Mouse (Mus musculus) midbrain, embryonic 11.5 days (tissue): Measurements from ENCODE around the gene 1700067K01Rik. TPM values are rescaled to one million over a fixed set of nuclear protein-coding genes. Genes with fewer than 3 reads are reported as not detected.

Source experiments
- ATAC-seq: fragments of 200-750 bp; cut with Nextera tagmentation; 2 replicates; pipeline ENCODE4 v1.8.0; 2017; ENCODE audit warnings: moderate TSS enrichment, moderate library complexity; ENCODE audit not compliant: low FRiP score
- DNase-seq: peaks from one replicate; pipeline ENCODE4 v3.0.0; 2015; ENCODE audit warnings: low spot score; ENCODE audit errors: missing footprints
- H3K27ac ChIP-seq: fragments of 300-500 bp; sonication (generic); 2 replicates; pipeline ENCODE4 v1.5.1; 2014; ENCODE audit warnings: low read depth, low read length
- H3K27me3 ChIP-seq: fragments of 300-500 bp; sonication (generic); 2 replicates; pipeline ENCODE4 v1.6.1; 2014; ENCODE audit warnings: mild to moderate bottlenecking, low read length, moderate library complexity, mixed read lengths; ENCODE audit not compliant: control insufficient read depth, insufficient read depth
- H3K36me3 ChIP-seq: fragments of 300-500 bp; sonication (generic); 2 replicates; pipeline ENCODE4 v1.6.1; 2014; ENCODE audit warnings: mild to moderate bottlenecking, low read length, moderate library complexity, mixed read lengths; ENCODE audit not compliant: control insufficient read depth, insufficient read depth
- H3K4me1 ChIP-seq: fragments of 300-500 bp; sonication (generic); 2 replicates; pipeline ENCODE4 v1.6.1; 2014; ENCODE audit warnings: low read length; ENCODE audit not compliant: control insufficient read depth, insufficient read depth
- H3K4me2 ChIP-seq: fragments of 300-500 bp; sonication (generic); 2 replicates; pipeline ENCODE4 v1.6.1; 2014; ENCODE audit warnings: mild to moderate bottlenecking, moderate library complexity
- H3K4me3 ChIP-seq: fragments of 300-500 bp; sonication (generic); 2 replicates; pipeline ENCODE4 v1.5.1; 2014; ENCODE audit warnings: low read depth, low read length
- H3K9ac ChIP-seq: fragments of 300-500 bp; sonication (generic); 2 replicates; pipeline ENCODE4 v1.6.1; 2014; ENCODE audit warnings: low read length
- H3K9me3 ChIP-seq: fragments of 300-500 bp; sonication (generic); 2 replicates; pipeline ENCODE4 v1.6.1; 2016; ENCODE audit warnings: low read length; ENCODE audit not compliant: control insufficient read depth
- WGBS: fragments of 180-500 bp; shearing (Covaris S2); extraction: QIAGEN DNeasy Blood & Tissue Kit; methylation state at CpG from one replicate; pipeline ENCODE4 v1.1.7; 2014; 5-methylcytosine and 5-hydroxymethylcytosine counted together
- polyA plus RNA-seq: library from polyadenylated mRNA; unstranded; fragments of >200 nt; fragmentation: Nextera tagmentation; extraction: Ambion mirVana; gene quantifications from 2 replicates; pipeline ENCODE4 v1.2.1, GENCODE M21; 2014

Gene 1700067K01Rik
- polyA plus RNA-seq, 1 experiment from 2014 or later, result 0.56 TPM

DNA sequence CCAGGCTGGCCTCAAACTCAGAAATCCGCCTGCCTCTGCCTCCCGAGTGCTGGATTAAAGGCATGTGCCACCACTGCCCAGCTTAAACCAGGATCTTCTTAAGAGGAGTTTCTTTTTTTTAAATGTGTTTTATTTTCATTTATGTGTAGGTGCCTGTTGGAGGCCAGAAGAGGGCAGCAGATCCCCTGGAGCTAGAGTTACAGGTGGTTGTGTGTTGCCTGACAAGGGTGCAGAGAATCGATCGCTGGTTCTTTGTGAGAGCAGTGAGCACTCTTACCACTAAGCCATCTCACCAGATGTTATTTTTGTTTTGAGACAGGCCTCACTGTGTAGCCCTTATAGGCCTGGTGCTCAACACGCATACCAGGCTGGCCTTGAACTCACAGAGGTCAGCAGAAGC is 14.5 kb downstream of the 1700067K01Rik start:
- Histone ChIP-seq H3K4me3 (no peak overlapping the region), H3K9me3 (no peaks in the 10 kb centered on the region), H3K36me3 (no peaks in the 10 kb centered on the region), H3K9ac (no peak overlapping the region), H3K4me1 (peaks cover 16% of the 10 kb centered on the region), H3K27me3 (peaks cover 28% of the 10 kb centered on the region), H3K4me2 (no peak overlapping the region), H3K27ac (no peak overlapping the region)
- DNase-seq (no peak), ATAC-seq (no peak)
- 95% methylated on average over 5 of the region's 5 CpGs for WGBS

DNA sequence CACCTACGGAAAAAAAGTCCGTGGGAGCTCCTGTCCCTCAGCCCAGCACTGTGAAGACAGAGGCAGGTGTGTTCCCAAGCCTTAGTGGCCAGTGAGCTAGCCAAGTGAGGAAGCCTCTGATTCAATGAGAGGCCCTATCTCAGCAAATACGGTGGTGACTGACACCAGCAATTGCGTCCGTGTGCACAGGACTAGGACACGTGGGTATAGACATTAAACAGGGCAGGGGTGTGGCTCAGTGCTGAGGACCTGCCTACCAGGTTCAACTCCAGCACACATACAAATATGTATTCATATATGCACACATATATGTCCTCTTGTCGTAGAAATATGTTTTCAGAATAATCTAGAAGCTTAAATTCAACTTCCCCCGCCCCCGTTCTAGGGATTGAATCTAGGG is 18.4 kb downstream of the 1700067K01Rik start:
- Histone ChIP-seq H3K9ac (no peak overlapping the region), H3K9me3 (no peaks in the 10 kb centered on the region), H3K27ac (no peak overlapping the region), H3K27me3 (peaks cover 5% of the 10 kb centered on the region), H3K4me1 (no peaks in the 10 kb centered on the region), H3K4me2 (no peak overlapping the region), H3K4me3 (no peak overlapping the region), H3K36me3 (no peaks in the 10 kb centered on the region)
- DNase-seq, result no peak
- WGBS, result 85% methylated on average over 9 of the region's 9 CpGs
- no peak for ATAC-seq

GRCm38 (mm10) chr8:84021096-84021495 is 19.8 kb downstream of the 1700067K01Rik start, which contains the start of gene Palm3:
Gene Palm3 (plus strand): TSS chr8:84021471.
- Histone ChIP-seq H3K4me3 (no peak within 1 kb of the TSS), H3K4me2 (no peak within 1 kb of the TSS), H3K4me1 (peaks cover 3% of the 10 kb centered on the region; the same call in 1 of the 2 replicates), H3K9me3 (no peaks in the 10 kb centered on the region), H3K36me3 (no peaks in the 10 kb centered on the region), H3K27me3 (peaks cover 11% of the 10 kb centered on the region), H3K9ac (no peak within 1 kb of the TSS), H3K27ac (no peak within 1 kb of the TSS)
- no peak for ATAC-seq
- 7% methylated on average over 18 of the region's 18 CpGs for WGBS
- DNase-seq, result no peak

- Histone ChIP-seq H3K36me3 (no peaks in the 10 kb centered on the region), H3K27ac (no peak overlapping the region), H3K4me2 (no peak overlapping the region), H3K4me1 (peaks cover 3% of the 10 kb centered on the region; the same call in 1 of the 2 replicates), H3K27me3 (peaks cover 16% of the 10 kb centered on the region), H3K9ac (no peak overlapping the region), H3K9me3 (no peaks in the 10 kb centered on the region), H3K4me3 (no peak overlapping the region)
- no peak for ATAC-seq
- 32% methylated on average over 12 of the region's 12 CpGs for WGBS
- no peak for DNase-seq
These were observed 20.3 kb downstream of the 1700067K01Rik start for GRCm38 (mm10) chr8:84021569-84021968.

GRCm38 (mm10) chr8:84023085-84023484 is 21.8 kb downstream of the 1700067K01Rik start:
- no peak overlapping the region for H3K4me2 ChIP-seq
- no peaks in the 10 kb centered on the region for H3K36me3 ChIP-seq
- no peak overlapping the region for H3K4me3 ChIP-seq
- 56% methylated on average over 5 of the region's 5 CpGs for WGBS
- H3K9ac ChIP-seq, result no peak overlapping the region
- H3K27ac ChIP-seq, result no peak overlapping the region
- no peak for DNase-seq
- peaks cover 3% of the 10 kb centered on the region; the same call in 1 of the 2 replicates for H3K4me1 ChIP-seq
- no peaks in the 10 kb centered on the region for H3K9me3 ChIP-seq
- peaks cover 28% of the 10 kb centered on the region for H3K27me3 ChIP-seq
- no peak for ATAC-seq

- no peak for ATAC-seq
- no peak for DNase-seq
- Histone ChIP-seq H3K36me3 (no peaks in the 10 kb centered on the region), H3K27me3 (peaks cover 33% of the 10 kb centered on the region), H3K9me3 (no peaks in the 10 kb centered on the region), H3K4me3 (no peak overlapping the region), H3K4me2 (no peak overlapping the region), H3K9ac (no peak overlapping the region), H3K4me1 (peaks cover 3% of the 10 kb centered on the region; the same call in 1 of the 2 replicates), H3K27ac (no peak overlapping the region)
- WGBS, result 67% methylated on average over 1 of the region's 1 CpGs
These were observed 22.3 kb downstream of the 1700067K01Rik start for GRCm38 (mm10) chr8:84023631-84024030.

DNA sequence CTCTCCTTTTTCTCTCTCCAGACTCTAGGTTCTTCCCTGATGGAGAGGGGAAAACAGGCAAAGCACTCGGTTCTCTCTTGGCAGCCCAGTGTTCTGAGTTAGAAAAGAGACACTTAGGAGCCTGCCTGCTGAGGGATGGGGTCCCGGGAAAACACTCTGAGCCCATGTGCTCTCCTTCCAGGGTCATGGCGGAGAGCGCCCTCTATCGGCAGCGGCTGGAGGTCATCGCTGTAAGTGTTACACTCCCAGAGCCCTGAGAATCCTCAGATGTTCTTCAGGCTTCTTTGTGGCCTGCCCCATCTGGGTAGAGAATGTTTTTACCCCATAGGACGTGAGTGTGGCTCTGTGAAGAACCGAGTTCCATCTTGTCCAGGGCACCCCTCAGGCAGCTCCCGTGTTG is 22.9 kb downstream of the 1700067K01Rik start:
- no peak overlapping the region for H3K4me3 ChIP-seq
- no peak overlapping the region for H3K9ac ChIP-seq
- no peak overlapping the region for H3K27ac ChIP-seq
- peaks cover 3% of the 10 kb centered on the region; the same call in 1 of the 2 replicates for H3K4me1 ChIP-seq
- no peaks in the 10 kb centered on the region for H3K36me3 ChIP-seq
- H3K9me3 ChIP-seq, result no peaks in the 10 kb centered on the region
- ATAC-seq (no peak), DNase-seq (peak; percentile 96)
- WGBS, result 12% methylated on average over 10 of the region's 10 CpGs
- H3K27me3 ChIP-seq, result peaks cover 33% of the 10 kb centered on the region
- H3K4me2 ChIP-seq, result no peak overlapping the region

- Histone ChIP-seq H3K27me3 (peaks cover 33% of the 10 kb centered on the region), H3K4me3 (peak overlapping the region; percentile 48), H3K9ac (peak overlapping the region; percentile 58), H3K36me3 (no peaks in the 10 kb centered on the region), H3K4me1 (peaks cover 3% of the 10 kb centered on the region; the same call in 1 of the 2 replicates), H3K4me2 (peak overlapping the region; percentile 87), H3K9me3 (no peaks in the 10 kb centered on the region), H3K27ac (no peak overlapping the region)
- 1% methylated on average over 41 of the region's 41 CpGs for WGBS
- ATAC-seq (peak; percentile 86), DNase-seq (peak; percentile 95)
These were observed 24.6 kb downstream of the 1700067K01Rik start for GRCm38 (mm10) chr8:84025863-84026262.

DNA sequence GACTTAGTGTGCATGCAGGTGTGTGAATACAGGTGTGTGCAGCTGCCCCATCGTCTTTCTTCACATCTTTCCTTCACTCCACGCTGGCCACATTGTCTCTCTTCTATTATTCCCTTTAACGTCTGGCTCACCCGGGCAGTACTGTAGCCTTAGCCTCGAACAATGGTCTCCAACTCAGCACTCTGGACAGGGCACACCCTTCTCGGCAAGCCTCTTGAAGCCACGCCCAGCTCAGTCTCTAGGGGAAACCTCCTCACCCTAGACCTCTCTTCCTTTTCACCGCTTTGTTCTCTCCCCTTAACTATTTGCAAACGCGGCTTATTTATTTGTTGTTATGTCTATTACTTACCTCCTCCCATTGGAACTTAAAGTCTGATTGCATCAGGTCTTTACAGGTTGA is 26.1 kb downstream of the 1700067K01Rik start:
- DNase-seq (no peak), ATAC-seq (no peak)
- no peaks in the 10 kb centered on the region for H3K9me3 ChIP-seq
- H3K9ac ChIP-seq, result no peak overlapping the region; the same call in 1 of the 2 replicates
- H3K4me2 ChIP-seq, result no peak overlapping the region
- H3K4me3 ChIP-seq, result no peak overlapping the region
- peaks cover 3% of the 10 kb centered on the region; the same call in 1 of the 2 replicates for H3K4me1 ChIP-seq
- no peak overlapping the region for H3K27ac ChIP-seq
- H3K36me3 ChIP-seq, result no peaks in the 10 kb centered on the region
- 13% methylated on average over 10 of the region's 10 CpGs for WGBS
- H3K27me3 ChIP-seq, result peaks cover 28% of the 10 kb centered on the region
